Mouse (Mus musculus) testis, adult 2 months (tissue): Measurements from ENCODE around the gene Lrp8.

Experiments
- CTCF ChIP-seq: fragments of 200-500 bp; IDR thresholded peaks from 2 replicates; pipeline ENCODE4 v1.5.1; 2012; ENCODE audit warnings: low read depth, mild to moderate bottlenecking, inconsistent platforms, low read length, moderate library complexity; ENCODE audit not compliant: control insufficient read depth, insufficient read depth, insufficient replicate concordance
- POLR2A ChIP-seq: fragments of 200-500 bp; IDR thresholded peaks from 2 replicates; pipeline ENCODE4 v1.6.1; 2012; ENCODE audit warnings: low read depth, mild to moderate bottlenecking, inconsistent platforms, low read length, moderate library complexity; ENCODE audit not compliant: control insufficient read depth

GRCm38 (mm10) chr4:107921952-107922351, 119.9 kb downstream of the Lrp8 start:
- TF ChIP-seq CTCF (no peak), POLR2A (no peak)
